Mouse (Mus musculus): ENCODE measurements around the gene Acap1.
A peak's percentile ranks its signal among the peaks of the same experiment; 100 is the strongest.

DNA sequence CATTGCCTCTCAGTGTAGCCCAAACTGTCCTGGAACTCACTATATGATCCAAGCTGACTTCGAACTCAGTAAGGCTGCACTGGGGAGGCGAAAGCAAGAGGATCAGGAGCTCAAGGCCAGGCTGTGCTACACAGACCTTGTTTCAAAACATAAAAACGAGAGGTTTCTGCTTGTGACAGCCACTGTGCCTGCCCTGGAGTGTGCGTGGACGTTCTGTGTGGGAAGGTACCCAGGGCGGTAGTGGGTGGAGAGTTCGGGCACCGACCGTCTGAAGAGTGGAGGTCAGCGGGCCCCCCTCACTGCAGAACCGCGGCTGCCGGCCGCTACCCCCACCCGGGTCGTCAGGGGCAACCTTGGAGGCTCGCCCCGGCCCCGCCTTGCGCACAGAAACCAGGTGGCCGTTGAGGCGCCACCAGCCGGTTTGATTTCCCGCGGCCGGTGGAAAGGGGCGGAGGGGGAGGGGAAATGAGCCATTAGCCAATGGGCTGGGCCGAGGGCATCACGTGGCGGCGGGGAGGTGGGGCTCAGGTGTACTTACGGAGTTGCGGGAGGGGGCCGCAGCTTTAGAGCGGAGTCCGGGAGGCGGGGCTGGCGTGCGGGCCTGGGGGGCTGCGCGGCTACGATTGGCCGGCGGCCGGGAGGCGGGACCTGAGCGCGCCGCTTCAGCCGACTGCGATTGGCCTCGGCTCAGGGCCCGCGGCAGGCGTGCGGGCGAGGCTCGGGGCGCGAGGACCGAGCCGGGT, 40.0 kb upstream of the Acap1 start, which contains the start of gene Ybx2:
- TF ChIP-seq CTCF (IDR thresholded peaks at IDR 0.05; ENCODE audit: low read depth) = 0 out of 2 replicates have a peak, but pooled peaks have one; percentile 19
- no peak for TF ChIP-seq EP300 (IDR thresholded peaks at IDR 0.05; ENCODE audit: low read depth)
